9 mouse cellular contexts compared by ENCODE assay signal in the genomic region with DNA sequence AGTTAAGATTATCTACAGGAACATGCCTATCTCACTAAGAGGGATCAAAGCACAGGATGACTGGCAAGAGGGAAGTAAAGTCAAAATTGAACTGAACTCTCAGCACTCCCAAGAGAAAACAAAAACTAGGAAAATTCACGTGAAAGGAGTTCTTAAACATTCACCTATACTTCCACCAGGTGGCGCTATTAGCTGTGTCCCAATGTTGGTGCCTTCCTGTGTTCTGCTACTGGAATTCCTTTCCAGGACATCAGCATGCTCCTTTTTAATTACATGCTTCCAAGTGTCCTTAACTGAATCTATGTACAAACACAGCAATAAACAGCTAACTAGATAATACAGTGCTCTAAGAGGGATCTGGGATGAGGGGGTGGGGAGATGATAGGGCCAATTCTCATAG. TPM values are rescaled to one million over a fixed set of nuclear protein-coding genes. Genes with fewer than 3 reads are reported as not detected.
DNase-seq lines count a peak whose midpoint lies in the region; ATAC-seq lines count a peak whose summit lies in the region.
"Had no signal": no experiment of that assay in that cellular context is flagged by ENCODE, and none has a peak within 500 bp of the region (broad histone marks: within the 10 kb centered on the region; RNA-seq: fewer than 3 reads in every experiment).

No protein-coding gene starts in this region.

- no peak for ATAC-seq in midbrain, embryonic 14.5 days (ENCODE audit: low FRiP score, low TSS enrichment)
- ATAC-seq in midbrain, embryonic 16.5 days = no peak
- peak; percentile 64 for ATAC-seq in granulocyte monocyte progenitor cell, adult 5-6 weeks (replicated peaks; ENCODE audit: poor library complexity, severe bottlenecking)

- no peak overlapping the region for H3K9ac ChIP-seq in midbrain, embryonic 14.5 days (replicated peaks; ENCODE audit: low read length)
- H3K9ac ChIP-seq in midbrain, embryonic 16.5 days (ENCODE audit: low read depth, low read length) = no peak overlapping the region

- H3K4me1 ChIP-seq in midbrain, embryonic 14.5 days (ENCODE audit: control insufficient read depth, insufficient read depth, low read length) = no peaks in the 10 kb centered on the region
- H3K4me1 ChIP-seq in midbrain, embryonic 16.5 days (ENCODE audit: control insufficient read depth, insufficient read depth, low read length) = no peaks in the 10 kb centered on the region

- WGBS in midbrain, embryonic 14.5 days = 2% methylated on average over 2 of the region's 2 CpGs
- 0% methylated on average over 2 of the region's 2 CpGs for WGBS in midbrain, embryonic 16.5 days

- no peaks in the 10 kb centered on the region for H3K9me3 ChIP-seq in midbrain, embryonic 14.5 days (ENCODE audit: control insufficient read depth, low read length)
- no peaks in the 10 kb centered on the region for H3K9me3 ChIP-seq in midbrain, embryonic 16.5 days (replicated peaks; ENCODE audit: control insufficient read depth, low read length, poor library complexity, severe bottlenecking)

- no peak overlapping the region for H3K27ac ChIP-seq in midbrain, embryonic 14.5 days (replicated peaks; ENCODE audit: low read depth, low read length)
- no peak overlapping the region for H3K27ac ChIP-seq in midbrain, embryonic 16.5 days (ENCODE audit: low read length)
- H3K27ac ChIP-seq: macrophage had no signal

- H3K4me3 ChIP-seq in midbrain, embryonic 14.5 days (replicated peaks; ENCODE audit: low read depth, low read length) = no peak overlapping the region
- H3K4me3 ChIP-seq in midbrain, embryonic 16.5 days (ENCODE audit: low read depth, low read length) = no peak overlapping the region

- DNase-seq in midbrain, embryonic 14.5 days = peak; percentile 85
- peak; percentile 64 for DNase-seq in NIH3T3 (ENCODE audit: low read depth)
- peak; percentile 75 to 84 for DNase-seq in cerebellum, postnatal 10 days
- DNase-seq in layer of hippocampus, adult 9-11 months = peak; percentile 18
- peak; percentile 91 for DNase-seq in lung, postnatal 36 days
- DNase-seq in yolk sac, embryonic 10.5 days (ENCODE audit: low spot score) = peak; percentile 31

- no peaks in the 10 kb centered on the region for H3K27me3 ChIP-seq in midbrain, embryonic 14.5 days (ENCODE audit: control insufficient read depth, insufficient read depth, low read length)
- H3K27me3 ChIP-seq in midbrain, embryonic 16.5 days (ENCODE audit: control insufficient read depth, insufficient read depth, low read depth, low read length) = no peaks in the 10 kb centered on the region

- H3K4me2 ChIP-seq in midbrain, embryonic 14.5 days (ENCODE audit: low read length) = no peak overlapping the region
- H3K4me2 ChIP-seq in midbrain, embryonic 16.5 days (ENCODE audit: low read length) = no peak overlapping the region

- H3K36me3 ChIP-seq in midbrain, embryonic 14.5 days (ENCODE audit: control insufficient read depth, insufficient read depth, low read length) = no peaks in the 10 kb centered on the region
- H3K36me3 ChIP-seq in midbrain, embryonic 16.5 days (ENCODE audit: control insufficient read depth, insufficient read depth, low read length) = no peaks in the 10 kb centered on the region

RNA-seq across cellular contexts. Expression of a gene that starts 25.3 kb away (rescaled TPM):
- 61.9 and 69.3 TPM in 2 replicates for polyA plus RNA-seq in midbrain, embryonic 14.5 days (2014; fragmentation: Nextera tagmentation; extraction: Ambion mirVana)
- 62.0 and 65.1 TPM in 2 replicates for polyA plus RNA-seq in midbrain, embryonic 16.5 days (2015; fragmentation: Nextera tagmentation; extraction: Ambion mirVana)
- total RNA-seq in granulocyte monocyte progenitor cell, adult 5-6 weeks (2014; fragmentation: Nextera tagmentation) = 35.0 and 44.2 TPM in 2 replicates
- total RNA-seq in granulocyte monocyte progenitor cell, adult 5-6 weeks (2017) = 35.5 and 61.4 TPM in 2 replicates

RNA-seq across cellular contexts. Expression of a gene that starts 34.0 kb away (rescaled TPM):
- 0.63 and 0.99 TPM in 2 replicates for polyA plus RNA-seq in midbrain, embryonic 14.5 days (2014; fragmentation: Nextera tagmentation; extraction: Ambion mirVana)
- polyA plus RNA-seq in midbrain, embryonic 16.5 days (2015; fragmentation: Nextera tagmentation; extraction: Ambion mirVana) = 0.16 and 0.32 TPM in 2 replicates
- 0.84 and 4.0 TPM in 2 replicates for total RNA-seq in granulocyte monocyte progenitor cell, adult 5-6 weeks (2014; fragmentation: Nextera tagmentation)
- 0.13 and 2.0 TPM in 2 replicates for total RNA-seq in granulocyte monocyte progenitor cell, adult 5-6 weeks (2017)

RNA-seq across cellular contexts. Expression of a gene that starts 50.3 kb away (rescaled TPM):
- 16.9 and 18.5 TPM in 2 replicates for polyA plus RNA-seq in midbrain, embryonic 14.5 days (2014; fragmentation: Nextera tagmentation; extraction: Ambion mirVana)
- polyA plus RNA-seq in midbrain, embryonic 16.5 days (2015; fragmentation: Nextera tagmentation; extraction: Ambion mirVana) = 19.4 and 21.9 TPM in 2 replicates
- total RNA-seq in granulocyte monocyte progenitor cell, adult 5-6 weeks (2014; fragmentation: Nextera tagmentation) = not detected in 2 replicates
- 4.1 TPM in 1 of 2 replicates, not detected in the other for total RNA-seq in granulocyte monocyte progenitor cell, adult 5-6 weeks (2017)

Comparison
In these comparisons a context has a peak if more than half of its experiments do, and no peak if none do; other contexts are left out.
1. DNase-seq: peak in every context shown above with its lines; median percentile 91 in lung, postnatal 36 days; 85 in midbrain, embryonic 14.5 days; 80 in cerebellum, postnatal 10 days; 64 in NIH3T3; 31 in yolk sac, embryonic 10.5 days; 18 in layer of hippocampus, adult 9-11 months.